Mouse (Mus musculus) kidney, postnatal 25 days (tissue): ENCODE data around the gene A630076J17Rik.

Experiments used
- DNase-seq, 2 experiments: peaks; one replicate each; pipeline ENCODE4 v3.0.0; 2021; ENCODE audit warnings: mixed read lengths in 2 of 2

A630076J17Rik gene

GRCm38 (mm10) chr3:107231202-107231601, 788 bp downstream of the A630076J17Rik start:
- no peak for DNase-seq

GRCm38 (mm10) chr3:107233351-107233813, 3.0 kb downstream of the A630076J17Rik start:
- peak; percentile 73 to 88 for DNase-seq

GRCm38 (mm10) chr3:107233945-107234344, 3.5 kb downstream of the A630076J17Rik start:
- DNase-seq: no peak

GRCm38 (mm10) chr3:107238051-107238450, 7.6 kb downstream of the A630076J17Rik start:
- no peak for DNase-seq

GRCm38 (mm10) chr3:107238471-107238980, 8.1 kb downstream of the A630076J17Rik start:
- DNase-seq: peak; percentile 23 to 41

GRCm38 (mm10) chr3:107239607-107240006, 9.2 kb downstream of the A630076J17Rik start, which contains the start of gene Prok1:
TSS of gene Prok1 (minus strand) at chr3:107239707.
- DNase-seq: no peak

GRCm38 (mm10) chr3:107241389-107242094, 11.1 kb downstream of the A630076J17Rik start:
- DNase-seq: peak; percentile 35 to 52

GRCm38 (mm10) chr3:107246876-107247275, 16.5 kb downstream of the A630076J17Rik start:
- peak in 1 of 2 experiments; percentile 9 for DNase-seq

GRCm38 (mm10) chr3:107249042-107249441, 18.6 kb downstream of the A630076J17Rik start:
- DNase-seq: peak; percentile 46 to 57

GRCm38 (mm10) chr3:107250320-107250719, 19.9 kb downstream of the A630076J17Rik start:
- DNase-seq: no peak

- peak in 1 of 2 experiments; percentile 49 for DNase-seq
Measured at GRCm38 (mm10) chr3:107252035-107252434, 21.6 kb downstream of the A630076J17Rik start.

- no peak for DNase-seq
Measured at GRCm38 (mm10) chr3:107253925-107254324, 23.5 kb downstream of the A630076J17Rik start.

GRCm38 (mm10) chr3:107255992-107256391, 25.6 kb downstream of the A630076J17Rik start:
- no peak for DNase-seq

- DNase-seq: no peak
Measured at GRCm38 (mm10) chr3:107256724-107257123, 26.3 kb downstream of the A630076J17Rik start.

GRCm38 (mm10) chr3:107257924-107258323, 27.5 kb downstream of the A630076J17Rik start:
- DNase-seq: no peak

- peak in 1 of 2 experiments; percentile 13 for DNase-seq
Measured at GRCm38 (mm10) chr3:107260956-107261850, 30.8 kb downstream of the A630076J17Rik start.

GRCm38 (mm10) chr3:107261851-107262165, 31.4 kb downstream of the A630076J17Rik start:
- peak; percentile 6 to 60 for DNase-seq

GRCm38 (mm10) chr3:107266814-107267345, 36.5 kb downstream of the A630076J17Rik start:
- DNase-seq: no peak

GRCm38 (mm10) chr3:107272433-107272832, 42.0 kb downstream of the A630076J17Rik start:
- DNase-seq: no peak

- peak; percentile 75 to 76 for DNase-seq
Measured at GRCm38 (mm10) chr3:107273820-107274219, 43.4 kb downstream of the A630076J17Rik start.

- no peak for DNase-seq
Measured at GRCm38 (mm10) chr3:107275351-107275750, 44.9 kb downstream of the A630076J17Rik start.

GRCm38 (mm10) chr3:107275996-107276395, 45.6 kb downstream of the A630076J17Rik start:
- peak in 1 of 2 experiments; percentile 28 for DNase-seq

GRCm38 (mm10) chr3:107276626-107277025, 46.2 kb downstream of the A630076J17Rik start:
- no peak for DNase-seq
